ENCODE assay signal across 8 mouse cellular contexts in genomic region chr4:155308068-155308467, GRCm38 (mm10). TPM values are rescaled to one million over a fixed set of nuclear protein-coding genes. Genes with fewer than 3 reads are reported as not detected.
DNase-seq lines count a peak whose midpoint lies in the region; ATAC-seq and TF ChIP-seq lines count a peak whose summit lies in the region.

No protein-coding gene starts in this region.

- 1% methylated on average over 11 of the region's 11 CpGs for WGBS in hindbrain, embryonic 12.5 days
- 0% methylated on average over 11 of the region's 11 CpGs for WGBS in lung, embryonic 15.5 days
- 1% methylated on average over 11 of the region's 11 CpGs for WGBS in thymus, adult 2 months

- peak overlapping the region; percentile 66; the same call in 1 of the 2 replicates for H3K27ac ChIP-seq in hindbrain, embryonic 12.5 days
- H3K27ac ChIP-seq in lung, embryonic 15.5 days = no peak overlapping the region
- H3K27ac ChIP-seq in thymus, adult 2 months (ENCODE audit: control insufficient read depth, insufficient read depth, low read length) = no peak overlapping the region

- TF ChIP-seq POLR2A in thymus, adult 2 months (IDR thresholded peaks at IDR 0.05; ENCODE audit: control insufficient read depth, extremely low read depth, insufficient read depth, low read length, poor library complexity) = no peak

- DNase-seq in MEL-GATA-1-ER (ENCODE audit: extremely low read depth, low read depth) = peak; percentile 34
- peak; percentile 93 for DNase-seq in cerebellum, adult 9-11 months
- DNase-seq in frontal cortex, postnatal 14 days (ENCODE audit: low spot score in 2 of 2) = peak; percentile 77 to 79
- peak; percentile 82 for DNase-seq in layer of hippocampus, adult 9-11 months
- DNase-seq in ovary, adult 18-20 months (ENCODE audit: low spot score) = peak; percentile 61
- peak; percentile 67 for DNase-seq in thymus, adult 2 months

- H3K4me2 ChIP-seq in hindbrain, embryonic 12.5 days (replicated peaks) = peak overlapping the region; percentile 39
- H3K4me2 ChIP-seq in lung, embryonic 15.5 days = peak overlapping the region; percentile 39

- H3K27me3 ChIP-seq in hindbrain, embryonic 12.5 days = peaks cover 3% of the 10 kb centered on the region; the same call in 1 of the 2 replicates
- no peaks in the 10 kb centered on the region for H3K27me3 ChIP-seq in lung, embryonic 15.5 days
- H3K27me3 ChIP-seq in thymus, adult 2 months (ENCODE audit: control insufficient read depth, insufficient read depth, low read length) = no peaks in the 10 kb centered on the region; the same call in 1 of the 2 replicates

- peaks cover 21% of the 10 kb centered on the region for H3K4me1 ChIP-seq in hindbrain, embryonic 12.5 days
- peaks cover 12% of the 10 kb centered on the region; the same call in 1 of the 2 replicates for H3K4me1 ChIP-seq in lung, embryonic 15.5 days
- H3K4me1 ChIP-seq in thymus, adult 2 months (replicated peaks; ENCODE audit: control insufficient read depth, insufficient read depth, low read length) = 0 out of 2 replicates have a peak, but pooled peaks cover 3% of the 10 kb centered on the region

- ATAC-seq in hindbrain, embryonic 12.5 days (ENCODE audit: low FRiP score) = peak; percentile 86
- peak; percentile 84 for ATAC-seq in lung, embryonic 15.5 days (ENCODE audit: borderline replicate concordance, extremely low read depth, low FRiP score, low TSS enrichment)

- H3K4me3 ChIP-seq in hindbrain, embryonic 12.5 days = no peak overlapping the region
- no peak overlapping the region for H3K4me3 ChIP-seq in lung, embryonic 15.5 days
- no peak overlapping the region for H3K4me3 ChIP-seq in thymus, adult 2 months (ENCODE audit: control insufficient read depth, insufficient read depth, low read length)

- peak overlapping the region; percentile 45 for H3K9ac ChIP-seq in hindbrain, embryonic 12.5 days
- H3K9ac ChIP-seq in lung, embryonic 15.5 days = no peak overlapping the region

- H3K9me3 ChIP-seq in hindbrain, embryonic 12.5 days (replicated peaks) = no peaks in the 10 kb centered on the region
- H3K9me3 ChIP-seq in lung, embryonic 15.5 days = no peaks in the 10 kb centered on the region

- peak; percentile 82 for TF ChIP-seq CTCF in thymus, adult 2 months (IDR thresholded peaks at IDR 0.05; ENCODE audit: borderline replicate concordance, control insufficient read depth, extremely low read depth, insufficient read depth, low read length, poor library complexity)

- no peaks in the 10 kb centered on the region for H3K36me3 ChIP-seq in hindbrain, embryonic 12.5 days
- H3K36me3 ChIP-seq in lung, embryonic 15.5 days = no peaks in the 10 kb centered on the region
- H3K36me3 ChIP-seq in thymus, adult 2 months (ENCODE audit: control insufficient read depth, insufficient read depth, low read length) = no peaks in the 10 kb centered on the region

RNA-seq across cellular contexts. Expression of gene Prkcz, which starts 53.1 kb away (rescaled TPM):
- polyA plus RNA-seq in hindbrain, embryonic 12.5 days (2016; fragmentation: Nextera tagmentation; extraction: Ambion mirVana) = 33.7 and 33.9 TPM in 2 replicates
- 15.8 and 16.8 TPM in 2 replicates for polyA plus RNA-seq in lung, embryonic 15.5 days (2015; fragmentation: Nextera tagmentation; extraction: Ambion mirVana)
- 8.5 TPM in 2 replicates for polyA plus RNA-seq in thymus, adult 2 months (2012; rRNA removed)

RNA-seq across cellular contexts. Expression of gene Faap20, which starts 58.5 kb away (rescaled TPM):
- polyA plus RNA-seq in hindbrain, embryonic 12.5 days (2016; fragmentation: Nextera tagmentation; extraction: Ambion mirVana) = 90.8 and 98.6 TPM in 2 replicates
- polyA plus RNA-seq in lung, embryonic 15.5 days (2015; fragmentation: Nextera tagmentation; extraction: Ambion mirVana) = 83.4 and 83.5 TPM in 2 replicates
- polyA plus RNA-seq in thymus, adult 2 months (2012; rRNA removed) = 85.7 and 91.3 TPM in 2 replicates

Comparison
In these comparisons a context has a peak if more than half of its experiments do, and no peak if none do; other contexts are left out.
1. DNase-seq: peak in every context shown above with its lines; median percentile 93 in cerebellum, adult 9-11 months; 82 in layer of hippocampus, adult 9-11 months; 78 in frontal cortex, postnatal 14 days; 67 in thymus, adult 2 months; 61 in ovary, adult 18-20 months; 34 in MEL-GATA-1-ER.